Mouse (Mus musculus) adrenal gland, postnatal 14 days (tissue): ENCODE measurements around the gene 4930469K13Rik. TPM values are rescaled to one million over a fixed set of nuclear protein-coding genes. Genes with fewer than 3 reads are reported as not detected.
"Not testable (repeated sequence)": the region's sequence is repeated elsewhere in the genome, so short reads cannot be mapped to it uniquely, and the experiment has no call there.

Source experiments
- DNase-seq: peaks from one replicate; pipeline ENCODE4 v3.0.0; 2021; ENCODE audit warnings: mixed read lengths
- long read RNA-seq, 2 experiments: library from polyadenylated mRNA; stranded (forward); transcript quantifications; one replicate each; pipeline ENCODE4 v2.0.0; 2021
- total RNA-seq: library from RNA; stranded (reverse); gene quantifications from 2 replicates; pipeline ENCODE4 v1.2.3, GENCODE M21; 2021

Gene 4930469K13Rik
- total RNA-seq = not detected in 2 replicates
- long read RNA-seq, experiment 1, partial matches to known transcripts = 0 of 2 reads
- long read RNA-seq, experiment 1, other reads (novel, unspliced or antisense) = 2 of 2 reads
- long read RNA-seq, experiment 2, partial matches to known transcripts = 0 of 1 reads
- long read RNA-seq, experiment 2, other reads (novel, unspliced or antisense) = 1 of 1 reads

- no peak for DNase-seq
These were observed at the start of gene 4930469K13Rik for GRCm38 (mm10) chr11:34098422-34098821. TSS of gene 4930469K13Rik (minus strand) at chr11:34098554.

GRCm38 (mm10) chr11:34146934-34147333, 48.6 kb upstream of the 4930469K13Rik start:
- no peak for DNase-seq

- no peak for DNase-seq
These were observed 46.1 kb upstream of the 4930469K13Rik start for GRCm38 (mm10) chr11:34144421-34144820.

- DNase-seq = no peak
These were observed 45.6 kb upstream of the 4930469K13Rik start for GRCm38 (mm10) chr11:34143984-34144383.

- DNase-seq = no peak
These were observed 40.9 kb upstream of the 4930469K13Rik start for GRCm38 (mm10) chr11:34139296-34139695.

- no peak for DNase-seq
These were observed 30.1 kb upstream of the 4930469K13Rik start for GRCm38 (mm10) chr11:34128412-34128811.

- DNase-seq = not testable (repeated sequence)
These were observed 27.4 kb upstream of the 4930469K13Rik start for GRCm38 (mm10) chr11:34125727-34126126.

DNA sequence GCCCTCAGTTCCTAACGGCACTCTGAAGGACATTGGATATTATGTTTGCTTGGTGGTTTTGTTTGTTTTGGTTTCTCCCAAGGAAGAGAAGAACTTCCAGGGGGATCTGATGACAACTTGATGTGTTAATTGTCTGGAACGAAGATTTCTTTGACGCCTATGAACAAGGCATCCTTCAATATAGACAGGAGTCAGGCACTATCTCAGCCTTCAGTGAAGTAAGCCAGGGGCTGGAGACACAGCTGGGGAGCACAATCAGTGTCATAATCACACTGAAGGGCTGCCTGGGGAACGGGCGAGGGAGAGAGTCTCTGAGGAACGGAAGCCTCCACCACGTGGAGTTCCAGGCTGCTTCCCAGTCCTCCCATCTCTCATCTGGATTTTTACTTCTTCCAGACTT, 26.5 kb upstream of the 4930469K13Rik start:
- DNase-seq = no peak

- peak; percentile 45 for DNase-seq
These were observed 24.8 kb upstream of the 4930469K13Rik start for GRCm38 (mm10) chr11:34123147-34123546.

- no peak for DNase-seq
These were observed 20.0 kb upstream of the 4930469K13Rik start for GRCm38 (mm10) chr11:34118319-34118718.

DNA sequence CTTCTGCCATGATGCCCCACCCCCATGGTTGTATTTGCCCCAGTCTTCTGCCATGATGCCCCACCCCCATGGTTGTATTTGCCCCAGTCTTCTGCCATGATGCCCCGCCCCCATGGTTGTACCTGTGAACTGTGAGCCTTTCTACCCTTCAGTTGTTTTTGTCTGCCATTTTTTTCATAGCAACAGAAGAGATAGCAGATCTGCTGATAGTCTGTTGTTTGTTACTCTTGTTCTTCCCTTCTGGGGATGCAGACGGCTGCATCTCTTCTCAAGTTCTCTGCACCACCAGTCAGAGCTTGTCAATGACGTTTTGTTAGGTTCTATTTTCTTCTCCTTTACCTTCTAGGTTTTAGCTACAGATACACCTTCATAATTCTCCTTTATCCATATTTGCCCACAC, 19.2 kb upstream of the 4930469K13Rik start:
- DNase-seq = no peak

- DNase-seq = peak; percentile 7
These were observed 18.3 kb upstream of the 4930469K13Rik start for GRCm38 (mm10) chr11:34116572-34117135.

DNA sequence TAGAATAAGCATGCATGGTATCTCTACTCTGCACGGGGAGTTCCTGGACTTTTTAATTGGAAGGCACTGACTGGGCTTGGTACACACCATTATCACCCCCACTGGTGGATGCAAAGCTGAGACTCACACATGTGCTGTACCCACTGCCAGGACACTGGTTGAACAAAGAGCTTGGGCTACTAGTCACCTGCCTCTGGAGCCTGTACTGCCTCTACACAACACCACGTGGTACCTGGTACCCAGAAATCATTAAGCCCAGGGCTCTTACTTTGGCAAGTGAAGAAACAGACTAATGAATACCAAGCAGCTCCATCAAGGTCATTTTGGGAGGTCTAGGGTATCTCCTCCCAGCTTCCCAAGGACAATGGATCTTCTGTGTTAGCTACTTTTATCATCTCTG, 15.4 kb upstream of the 4930469K13Rik start:
- DNase-seq = no peak

DNA sequence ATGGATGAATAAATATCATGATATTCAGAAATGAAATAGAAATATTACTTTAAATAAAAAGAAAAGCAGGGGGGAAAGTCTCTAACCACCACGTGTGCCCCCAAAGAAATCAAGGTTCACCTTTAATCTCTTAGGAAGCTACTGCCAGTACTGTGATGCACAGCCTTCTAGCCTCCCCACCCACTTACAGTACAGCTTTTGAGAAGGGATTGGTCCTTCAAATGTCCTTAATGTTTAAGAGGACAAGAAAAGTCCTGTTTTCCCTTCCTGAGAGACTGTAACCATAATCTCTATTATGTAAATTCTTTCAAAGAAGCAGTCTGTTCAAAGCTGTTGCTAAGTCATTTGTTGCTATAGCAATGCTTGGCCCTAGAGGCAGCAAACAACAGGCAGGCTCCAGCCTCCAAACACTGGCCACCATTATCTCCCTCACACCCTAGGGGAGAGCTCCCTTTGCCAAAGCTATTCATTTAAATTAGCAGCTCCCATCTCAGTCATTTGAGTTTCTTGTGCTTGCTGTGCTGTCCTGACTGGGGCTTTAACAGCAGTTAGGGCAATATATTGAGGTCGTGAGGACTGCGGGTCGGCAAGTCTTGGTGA, 14.5 kb upstream of the 4930469K13Rik start:
- DNase-seq = no peak

DNA sequence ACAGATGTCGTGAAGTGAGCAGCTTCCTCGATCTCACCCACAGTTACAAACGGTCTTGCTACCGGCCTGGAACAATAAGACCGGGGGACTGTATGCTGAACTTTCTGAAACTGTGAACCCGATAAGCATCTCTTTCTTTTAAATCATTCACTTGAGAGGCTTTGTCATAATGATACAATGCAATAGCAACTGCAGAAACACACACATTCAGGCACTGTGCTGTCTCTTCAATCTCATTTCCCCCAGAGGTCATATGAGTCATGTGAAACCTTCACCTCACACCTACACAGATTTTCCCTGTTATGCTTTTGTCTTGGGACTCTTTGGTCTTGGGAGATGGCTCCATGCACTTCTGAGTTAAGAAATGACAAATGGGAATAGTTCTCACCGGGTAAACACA, 13.6 kb upstream of the 4930469K13Rik start:
- no peak for DNase-seq

- DNase-seq = no peak
These were observed 10.9 kb upstream of the 4930469K13Rik start for GRCm38 (mm10) chr11:34109260-34109659.

DNA sequence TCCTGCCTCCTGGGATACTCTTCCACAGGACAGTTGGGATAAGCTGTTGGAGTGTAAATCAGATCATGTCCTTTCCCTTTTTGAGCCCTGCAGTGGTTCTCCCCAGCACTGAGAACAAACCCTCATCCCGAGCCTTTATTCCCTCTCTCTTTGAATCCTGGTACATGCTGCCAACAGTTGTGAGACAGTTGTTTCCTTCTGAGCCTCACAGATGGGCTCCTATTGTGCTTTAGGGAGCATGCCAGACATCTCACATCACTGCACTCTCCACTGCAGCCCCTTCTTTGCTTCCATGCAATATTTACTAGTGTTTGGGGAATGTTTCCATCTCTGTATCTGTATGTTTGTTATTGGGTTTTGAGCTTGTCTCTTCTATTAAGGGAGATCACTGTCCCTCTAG, 6.6 kb upstream of the 4930469K13Rik start:
- no peak for DNase-seq

DNA sequence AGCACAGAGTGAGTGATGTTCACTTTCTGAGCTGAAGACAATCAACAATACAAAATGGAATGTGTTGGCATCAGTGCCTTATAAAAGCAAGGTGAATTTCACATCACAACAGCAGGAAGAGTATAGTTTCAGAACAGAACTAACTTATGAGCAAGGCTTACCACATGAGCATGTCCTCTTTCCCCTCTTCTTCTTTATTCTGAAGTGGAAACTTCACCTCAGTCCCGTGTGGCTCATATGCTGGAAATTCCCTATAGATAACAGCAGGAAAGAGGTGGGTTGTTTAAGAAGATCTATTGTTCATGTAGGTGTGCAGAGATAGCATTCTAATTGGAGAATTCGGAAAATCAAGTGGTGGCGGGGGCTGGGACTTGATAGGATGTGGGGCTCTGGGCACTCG, 3.5 kb upstream of the 4930469K13Rik start:
- no peak for DNase-seq

GRCm38 (mm10) chr11:34087064-34087463, 11.3 kb downstream of the 4930469K13Rik start:
- DNase-seq = no peak

- no peak for DNase-seq
These were observed 12.1 kb downstream of the 4930469K13Rik start for GRCm38 (mm10) chr11:34086164-34086751.

DNA sequence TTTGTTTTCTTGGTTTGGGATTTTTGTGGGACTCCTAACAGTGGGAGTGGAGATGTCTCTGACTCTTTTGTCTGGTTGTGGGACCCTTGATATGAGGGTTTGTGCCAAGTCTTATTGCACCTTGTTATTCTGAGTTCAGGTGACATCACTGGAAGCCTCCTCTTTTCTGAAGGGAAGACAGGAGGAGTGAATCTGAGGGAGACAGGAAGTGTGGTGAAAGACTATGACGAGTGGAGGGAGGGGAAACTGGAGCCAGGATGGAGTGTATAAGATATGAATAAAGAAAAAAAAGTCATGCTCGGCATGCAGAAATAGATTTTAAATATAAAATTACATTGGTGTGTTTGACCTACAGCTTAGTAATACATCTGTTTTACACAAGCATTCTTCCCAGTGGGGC, 13.7 kb downstream of the 4930469K13Rik start:
- no peak for DNase-seq

DNA sequence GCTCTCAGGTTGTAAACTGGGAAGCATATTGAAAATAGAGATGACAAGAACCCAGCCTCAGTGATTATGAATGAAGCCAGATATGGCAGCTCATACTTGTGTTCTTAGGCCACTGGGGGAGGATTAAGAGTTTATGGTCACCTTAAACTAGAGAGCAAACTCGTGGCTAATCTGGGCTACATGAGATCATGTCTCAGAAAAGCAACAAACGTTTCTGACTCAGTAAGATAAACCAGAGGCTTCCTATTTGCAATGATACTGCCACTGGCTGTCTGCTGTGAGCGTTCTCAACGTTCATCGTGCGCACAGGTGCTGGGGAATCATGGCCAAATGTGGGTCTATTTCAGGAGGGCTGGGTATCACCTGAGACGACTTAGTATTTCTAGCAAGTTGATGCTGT, 14.6 kb downstream of the 4930469K13Rik start:
- DNase-seq = no peak
